ENCODE assay signal across 7 mouse cellular contexts in genomic region chr12:69158366-69158764, GRCm38 (mm10). TPM values are rescaled to one million over a fixed set of nuclear protein-coding genes. Genes with fewer than 3 reads are reported as not detected.
A peak's percentile ranks its signal among the peaks of the same experiment; 100 is the strongest.
DNase-seq lines count a peak whose midpoint lies in the region; ATAC-seq and TF ChIP-seq lines count a peak whose summit lies in the region.

No protein-coding gene starts in this region.

- no peaks in the 10 kb centered on the region for H3K27me3 ChIP-seq in thymus, adult 2 months (ENCODE audit: control insufficient read depth, insufficient read depth, low read length)
- H3K27me3 ChIP-seq in liver, embryonic 12.5 days (replicated peaks), result no peaks in the 10 kb centered on the region

- peaks cover 2% of the 10 kb centered on the region; the same call in 1 of the 2 replicates for H3K4me1 ChIP-seq in thymus, adult 2 months (replicated peaks; ENCODE audit: control insufficient read depth, insufficient read depth, low read length)
- H3K4me1 ChIP-seq in liver, embryonic 12.5 days, result peaks cover 26% of the 10 kb centered on the region

- H3K4me2 ChIP-seq in liver, embryonic 12.5 days, result peak overlapping the region; percentile 75

- DNase-seq in thymus, adult 2 months, result no peak
- DNase-seq in thymus, adult 18-20 months, result no peak
- peak; percentile 8 for DNase-seq in telencephalon, adult 2 months (ENCODE audit: low read depth, low spot score)
- no peak for DNase-seq in left cerebral cortex, postnatal 25 days (ENCODE audit: low spot score in 2 of 2)

- H3K4me3 ChIP-seq in thymus, adult 2 months (ENCODE audit: control insufficient read depth, insufficient read depth, low read length), result peak overlapping the region; percentile 93
- H3K4me3 ChIP-seq in liver, embryonic 12.5 days, result peak overlapping the region; percentile 77

- H3K9ac ChIP-seq in liver, embryonic 12.5 days, result peak overlapping the region; percentile 89

- no peaks in the 10 kb centered on the region for H3K9me3 ChIP-seq in liver, embryonic 12.5 days (replicated peaks)

- intact Hi-C loops in left cerebral cortex, postnatal 25 days (cut with DNase I), result no loop called here

- ATAC-seq in erythroblast, adult 5-6 weeks (replicated peaks; ENCODE audit: low FRiP score, poor library complexity, severe bottlenecking), result peak; percentile 30
- ATAC-seq in liver, embryonic 12.5 days, result no peak
- no peak for ATAC-seq in activated CD4-positive, CD25-positive, alpha-beta regulatory T cell, adult 4 months

- H3K27ac ChIP-seq in thymus, adult 2 months (ENCODE audit: control insufficient read depth, insufficient read depth, low read length), result peak overlapping the region; percentile 69
- H3K27ac ChIP-seq in liver, embryonic 12.5 days, result peak overlapping the region; percentile 96

- under 1% methylated on average over 19 of the region's 19 CpGs for WGBS in thymus, adult 2 months
- WGBS in liver, embryonic 12.5 days (ENCODE audit: insufficient replicate concordance), result under 1% methylated on average over 19 of the region's 19 CpGs

- peak; percentile 10; the same call in 1 of the 2 replicates for TF ChIP-seq CTCF in thymus, adult 2 months (IDR thresholded peaks at IDR 0.05; ENCODE audit: borderline replicate concordance, control insufficient read depth, extremely low read depth, insufficient read depth, low read length, poor library complexity)

- H3K36me3 ChIP-seq in thymus, adult 2 months (ENCODE audit: control insufficient read depth, insufficient read depth, low read length), result peaks cover 15% of the 10 kb centered on the region
- peaks cover 20% of the 10 kb centered on the region for H3K36me3 ChIP-seq in liver, embryonic 12.5 days

- TF ChIP-seq POLR2A in thymus, adult 2 months (IDR thresholded peaks at IDR 0.05; ENCODE audit: control insufficient read depth, extremely low read depth, insufficient read depth, low read length, poor library complexity), result no peak

RNA-seq across cellular contexts. Expression of gene Rps29, which starts 0.6 kb away (rescaled TPM):
- 1,765 and 2,152 TPM in 2 replicates for polyA plus RNA-seq in thymus, adult 2 months (2012; rRNA removed)
- total RNA-seq in erythroblast, adult 5-6 weeks (2015; ENCODE audit: low replicate concordance), result 531 and 573 TPM in 2 replicates
- total RNA-seq in erythroblast, adult 5-6 weeks (2017; ENCODE audit: low replicate concordance), result 408 and 804 TPM in 2 replicates
- polyA plus RNA-seq in liver, embryonic 12.5 days (2016; fragmentation: Nextera tagmentation; extraction: Ambion mirVana), result 1,522 and 1,647 TPM in 2 replicates
- 1,000 to 10,000 TPM; 2,273 to 4,022 TPM for polyA plus RNA-seq in activated CD4-positive, CD25-positive, alpha-beta regulatory T cell, adult 4 months (2017; shearing (Covaris generic))
- 1,000 to 10,000 TPM; 1,051 to 1,052 TPM for total RNA-seq in left cerebral cortex, postnatal 25 days (2021)

RNA-seq across cellular contexts. Expression of gene Lrr1, which starts 10.2 kb away (rescaled TPM):
- 6.5 and 11.1 TPM in 2 replicates for polyA plus RNA-seq in thymus, adult 2 months (2012; rRNA removed)
- 14.2 and 16.5 TPM in 2 replicates for total RNA-seq in erythroblast, adult 5-6 weeks (2015; ENCODE audit: low replicate concordance)
- total RNA-seq in erythroblast, adult 5-6 weeks (2017; ENCODE audit: low replicate concordance), result 6.7 and 8.8 TPM in 2 replicates
- polyA plus RNA-seq in liver, embryonic 12.5 days (2016; fragmentation: Nextera tagmentation; extraction: Ambion mirVana), result 21.3 and 24.3 TPM in 2 replicates
- 1 to 10 TPM; 1.7 to 4.0 TPM for polyA plus RNA-seq in activated CD4-positive, CD25-positive, alpha-beta regulatory T cell, adult 4 months (2017; shearing (Covaris generic))
- not detected for total RNA-seq in left cerebral cortex, postnatal 25 days (2021)

RNA-seq across cellular contexts. Expression of gene Rpl36al, which starts 25.5 kb away (rescaled TPM):
- polyA plus RNA-seq in thymus, adult 2 months (2012; rRNA removed), result 153 and 166 TPM in 2 replicates
- 207 and 213 TPM in 2 replicates for total RNA-seq in erythroblast, adult 5-6 weeks (2015; ENCODE audit: low replicate concordance)
- 166 and 173 TPM in 2 replicates for total RNA-seq in erythroblast, adult 5-6 weeks (2017; ENCODE audit: low replicate concordance)
- polyA plus RNA-seq in liver, embryonic 12.5 days (2016; fragmentation: Nextera tagmentation; extraction: Ambion mirVana), result 797 and 813 TPM in 2 replicates
- polyA plus RNA-seq in activated CD4-positive, CD25-positive, alpha-beta regulatory T cell, adult 4 months (2017; shearing (Covaris generic)), result 100 to 1,000 TPM; 638 to 650 TPM
- 100 to 1,000 TPM; 180 to 187 TPM for total RNA-seq in left cerebral cortex, postnatal 25 days (2021)

RNA-seq across cellular contexts. Expression of gene Mgat2, which starts 25.6 kb away (rescaled TPM):
- polyA plus RNA-seq in thymus, adult 2 months (2012; rRNA removed), result 21.5 and 21.8 TPM in 2 replicates
- 30.4 and 34.7 TPM in 2 replicates for total RNA-seq in erythroblast, adult 5-6 weeks (2015; ENCODE audit: low replicate concordance)
- total RNA-seq in erythroblast, adult 5-6 weeks (2017; ENCODE audit: low replicate concordance), result 21.2 and 23.1 TPM in 2 replicates
- polyA plus RNA-seq in liver, embryonic 12.5 days (2016; fragmentation: Nextera tagmentation; extraction: Ambion mirVana), result 48.4 and 51.0 TPM in 2 replicates
- polyA plus RNA-seq in activated CD4-positive, CD25-positive, alpha-beta regulatory T cell, adult 4 months (2017; shearing (Covaris generic)), result 10 to 100 TPM; 23.3 to 23.5 TPM
- total RNA-seq in left cerebral cortex, postnatal 25 days (2021), result 10 to 100 TPM; 26.5 to 30.4 TPM

RNA-seq across cellular contexts. Expression of gene Gm49383, which starts 38.5 kb away (rescaled TPM):
- polyA plus RNA-seq in thymus, adult 2 months (2012; rRNA removed), result 5.5 and 9.5 TPM in 2 replicates
- total RNA-seq in erythroblast, adult 5-6 weeks (2015; ENCODE audit: low replicate concordance), result not detected in 2 replicates
- total RNA-seq in erythroblast, adult 5-6 weeks (2017; ENCODE audit: low replicate concordance), result 8.1 and 14.4 TPM in 2 replicates
- 28.5 and 29.0 TPM in 2 replicates for polyA plus RNA-seq in liver, embryonic 12.5 days (2016; fragmentation: Nextera tagmentation; extraction: Ambion mirVana)
- polyA plus RNA-seq in activated CD4-positive, CD25-positive, alpha-beta regulatory T cell, adult 4 months (2017; shearing (Covaris generic)), result 10 to 100 TPM in 1 of 2 experiments, 1 to 10 TPM in 1; 8.2 to 10.3 TPM
- 1 to 10 TPM; 3.8 to 5.9 TPM for total RNA-seq in left cerebral cortex, postnatal 25 days (2021)
